Mouse (Mus musculus) midbrain, postnatal 0 days (tissue): ENCODE results near the gene Cdadc1. TPM values are rescaled to one million over a fixed set of nuclear protein-coding genes. Genes with fewer than 3 reads are reported as not detected.

Source experiments
- ATAC-seq: fragments of 200-750 bp; cut with Nextera tagmentation; 2 replicates; pipeline ENCODE4 v1.8.0; 2017; ENCODE audit warnings: moderate number of reproducible peaks, mild to moderate bottlenecking, moderate TSS enrichment, moderate library complexity; ENCODE audit not compliant: low FRiP score
- DNase-seq: peaks from one replicate; pipeline ENCODE4 v3.0.0-alpha.2; 2015; ENCODE audit warnings: low spot score
- H3K27ac ChIP-seq: fragments of 300-500 bp; sonication (generic); 2 replicates; pipeline ENCODE4 v1.5.1; 2014; ENCODE audit warnings: low read depth, mild to moderate bottlenecking, low read length, mixed read lengths
- H3K27me3 ChIP-seq: fragments of 300-500 bp; sonication (generic); 2 replicates; pipeline ENCODE4 v1.6.1; 2014; ENCODE audit warnings: low read length, control low read depth, mixed read lengths; ENCODE audit not compliant: insufficient read depth
- H3K36me3 ChIP-seq: fragments of 300-500 bp; sonication (generic); 2 replicates; pipeline ENCODE4 v1.6.1; 2014; ENCODE audit warnings: low read length, control low read depth, mixed read lengths; ENCODE audit not compliant: insufficient read depth
- H3K4me1 ChIP-seq: fragments of 300-500 bp; sonication (generic); 2 replicates; pipeline ENCODE4 v1.6.1; 2014; ENCODE audit warnings: mild to moderate bottlenecking, control low read depth, antibody characterized with exemption, low read length, mixed read lengths; ENCODE audit not compliant: insufficient read depth
- H3K4me2 ChIP-seq: fragments of 300-500 bp; sonication (generic); 2 replicates; pipeline ENCODE4 v1.6.1; 2014; ENCODE audit warnings: low read depth, mild to moderate bottlenecking, low read length, mixed read lengths; ENCODE audit not compliant: poor library complexity, severe bottlenecking
- H3K4me3 ChIP-seq: fragments of 300-500 bp; sonication (generic); 2 replicates; pipeline ENCODE4 v1.5.1; 2014; ENCODE audit warnings: low read depth, mild to moderate bottlenecking, low read length, moderate library complexity
- H3K9ac ChIP-seq: fragments of 300-500 bp; sonication (generic); replicated peaks from 2 replicates; pipeline ENCODE4 v1.6.1; 2014; ENCODE audit warnings: mild to moderate bottlenecking, low read length, moderate library complexity, mixed read lengths; ENCODE audit not compliant: poor library complexity, severe bottlenecking
- H3K9me3 ChIP-seq: fragments of 300-500 bp; sonication (generic); 2 replicates; pipeline ENCODE4 v1.6.1; 2016; ENCODE audit warnings: low read length, control low read depth
- CTCF ChIP-seq: IDR thresholded peaks from 2 replicates; pipeline ENCODE4 v1.5.1; 2016; ENCODE audit warnings: antibody characterized with exemption, mild to moderate bottlenecking
- WGBS: fragments of 180-500 bp; shearing (Covaris S2); extraction: QIAGEN DNeasy Blood & Tissue Kit; methylation state at CpG from one replicate; pipeline ENCODE4 v1.1.7; 2014; 5-methylcytosine and 5-hydroxymethylcytosine counted together
- polyA plus RNA-seq: library from polyadenylated mRNA; unstranded; fragments of >200 nt; fragmentation: Nextera tagmentation; extraction: Ambion mirVana; gene quantifications from 2 replicates; pipeline ENCODE4 v1.2.1, GENCODE M21; 2015
- total RNA-seq: library from RNA; depleted of rRNA; stranded (reverse); fragments of >200 nt; gene quantifications from 2 replicates; pipeline ENCODE4 v1.2.3, GENCODE M21; 2014

Gene Cdadc1
- total and polyA plus RNA-seq, 2 experiments from 2014 or later: 13.9 to 36.6 TPM

DNA sequence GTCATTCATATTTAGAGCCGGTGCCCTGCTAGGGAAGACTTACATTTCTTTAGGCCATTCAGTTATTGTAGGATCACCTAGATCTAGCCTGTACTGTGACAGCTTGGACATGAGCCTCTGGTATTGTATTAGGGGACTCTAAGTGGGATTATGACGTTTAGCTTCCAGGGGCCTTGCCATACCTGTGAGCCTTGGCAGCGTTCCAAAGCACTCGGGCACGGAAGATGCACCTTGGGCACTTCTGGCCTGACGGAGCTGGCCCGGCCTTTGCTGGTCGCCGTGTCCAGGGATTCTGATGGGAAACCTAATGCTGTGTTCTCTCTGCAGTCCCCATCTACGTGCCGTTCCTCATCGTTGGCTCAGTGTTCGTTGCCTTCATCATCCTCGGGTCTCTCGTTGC, 31.5 kb upstream of the Cdadc1 start:
- Histone ChIP-seq H3K4me2 (no peak overlapping the region), H3K4me3 (no peak overlapping the region)
- WGBS: 85% methylated on average over 15 of the region's 15 CpGs

DNA sequence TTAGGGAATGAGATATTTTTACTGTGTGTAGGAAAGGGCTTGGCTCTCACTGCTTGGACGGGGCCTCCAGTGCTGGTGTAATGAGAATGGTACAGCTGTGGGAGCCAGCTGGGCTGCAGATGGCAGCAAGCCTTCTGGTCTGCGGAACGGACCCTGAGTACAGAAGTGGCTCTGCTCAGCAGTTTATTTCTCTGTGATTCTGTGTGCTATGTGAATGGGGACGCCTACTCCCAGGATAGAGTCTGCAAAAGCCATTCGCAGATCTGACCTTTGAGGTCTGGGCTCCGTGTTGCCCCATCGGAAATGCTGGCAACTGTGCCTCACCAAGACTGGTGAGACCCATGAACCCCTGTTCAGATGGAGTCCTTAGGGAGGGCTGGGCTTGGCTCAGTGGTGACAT, 30.1 kb upstream of the Cdadc1 start:
- peak overlapping the region; percentile 76 for H3K4me2 ChIP-seq
- WGBS: 36% methylated on average over 7 of the region's 7 CpGs
- H3K27ac ChIP-seq: no peak overlapping the region
- H3K36me3 ChIP-seq: no peaks in the 10 kb centered on the region
- H3K9me3 ChIP-seq: no peaks in the 10 kb centered on the region
- no peak overlapping the region for H3K9ac ChIP-seq
- peak; percentile 68 for DNase-seq
- no peak for ATAC-seq
- peak; percentile 56 for TF ChIP-seq CTCF
- no peaks in the 10 kb centered on the region for H3K4me1 ChIP-seq
- peaks cover 4% of the 10 kb centered on the region; the same call in 1 of the 2 replicates for H3K27me3 ChIP-seq
- peak overlapping the region; percentile 69 for H3K4me3 ChIP-seq

More for the DNA sequence above, 31.5 kb upstream of the Cdadc1 start:
- Histone ChIP-seq H3K4me1 (no peaks in the 10 kb centered on the region), H3K36me3 (no peaks in the 10 kb centered on the region), H3K9ac (no peak overlapping the region), H3K9me3 (no peaks in the 10 kb centered on the region), H3K27me3 (no peaks in the 10 kb centered on the region), H3K27ac (no peak overlapping the region)
- no peak for TF ChIP-seq CTCF
- DNase-seq: no peak
- ATAC-seq: no peak

DNA sequence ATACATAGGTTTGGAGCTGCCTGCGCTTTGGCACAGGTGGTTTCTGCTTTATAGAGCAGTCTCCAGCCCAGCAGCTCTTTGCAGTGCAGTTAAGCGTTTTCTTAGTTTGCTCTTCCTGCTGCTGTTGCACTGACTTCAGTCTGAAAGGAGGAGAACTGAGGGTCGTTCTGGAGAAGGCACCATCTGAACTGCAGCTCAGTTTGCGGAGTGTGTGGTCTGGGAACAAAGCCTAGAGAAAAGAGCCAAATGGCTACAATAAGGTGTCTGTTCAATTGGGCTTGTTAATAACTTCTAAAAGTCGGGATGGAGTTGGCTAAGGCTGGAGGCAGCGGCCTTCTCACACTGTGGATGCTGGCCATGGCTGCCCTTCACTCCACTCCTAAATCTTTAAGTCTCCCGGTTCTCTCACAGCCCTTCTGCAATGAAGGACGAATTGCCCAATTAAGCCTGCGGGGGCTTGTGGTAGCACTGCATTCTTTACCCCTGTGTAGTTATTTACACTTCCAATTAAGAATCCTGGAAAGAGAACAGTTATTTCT, 29.5 kb upstream of the Cdadc1 start:
- WGBS: 24% methylated on average over 9 of the region's 9 CpGs
- no peak overlapping the region for H3K27ac ChIP-seq
- H3K36me3 ChIP-seq: no peaks in the 10 kb centered on the region
- TF ChIP-seq CTCF: no peak
- H3K4me2 ChIP-seq: peak overlapping the region; percentile 76
- no peaks in the 10 kb centered on the region for H3K4me1 ChIP-seq
- no peak for ATAC-seq
- peak overlapping the region; percentile 69 for H3K4me3 ChIP-seq
- H3K9me3 ChIP-seq: no peaks in the 10 kb centered on the region
- H3K9ac ChIP-seq: no peak overlapping the region
- DNase-seq: peak; percentile 39
- peaks cover 4% of the 10 kb centered on the region; the same call in 1 of the 2 replicates for H3K27me3 ChIP-seq

DNA sequence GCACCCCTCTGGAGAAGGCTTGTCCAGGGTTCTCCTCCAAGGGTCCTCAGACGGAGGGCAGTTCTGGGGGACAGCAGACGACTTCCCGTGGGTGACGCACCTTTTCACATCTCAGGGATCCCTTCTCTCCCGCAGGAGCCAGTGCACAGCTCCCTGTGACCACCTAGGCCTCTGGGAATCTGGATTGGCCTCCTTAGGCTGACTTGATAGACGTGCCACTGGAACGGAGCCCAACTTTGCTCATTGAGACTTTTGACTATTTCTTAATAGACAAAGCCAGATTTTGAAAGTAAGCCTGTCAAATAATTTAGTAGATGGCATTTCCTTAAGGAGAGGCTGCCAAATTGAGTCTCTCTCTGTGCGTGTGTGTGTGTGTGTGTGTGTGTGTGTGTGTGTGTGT, 29.0 kb upstream of the Cdadc1 start:
- 15% methylated on average over 8 of the region's 8 CpGs for WGBS
- Histone ChIP-seq H3K9me3 (no peaks in the 10 kb centered on the region), H3K27me3 (peaks cover 4% of the 10 kb centered on the region; the same call in 1 of the 2 replicates), H3K9ac (no peak overlapping the region), H3K4me3 (peak overlapping the region; percentile 69), H3K27ac (no peak overlapping the region), H3K36me3 (no peaks in the 10 kb centered on the region), H3K4me1 (no peaks in the 10 kb centered on the region), H3K4me2 (peak overlapping the region; percentile 76)
- DNase-seq (peak; percentile 28), ATAC-seq (no peak)
- TF ChIP-seq CTCF: no peak

DNA sequence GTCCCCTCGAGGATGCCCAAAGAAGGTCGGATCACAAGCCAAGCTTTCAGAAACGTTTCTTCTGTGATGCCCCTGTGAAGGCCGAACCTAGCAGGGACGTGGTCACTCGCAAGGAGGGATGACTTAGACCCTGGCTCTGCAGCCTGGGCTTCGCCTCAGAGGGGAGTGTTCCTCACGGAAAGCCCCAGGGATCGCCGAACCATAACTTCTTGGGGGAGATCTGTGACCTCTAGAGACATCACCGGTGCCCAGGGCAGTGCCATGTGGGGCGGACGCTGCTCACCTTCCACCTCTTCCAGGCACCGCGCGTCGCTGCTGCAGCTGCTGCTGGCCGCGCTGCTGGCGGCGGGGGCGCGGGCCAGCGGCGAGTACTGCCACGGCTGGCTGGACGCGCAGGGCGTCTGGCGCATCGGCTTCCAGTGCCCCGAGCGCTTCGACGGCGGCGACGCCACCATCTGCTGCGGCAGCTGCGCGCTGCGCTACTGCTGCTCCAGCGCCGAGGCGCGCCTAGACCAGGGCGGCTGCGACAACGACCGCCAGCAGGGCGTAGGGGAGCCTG, 28.1 kb upstream of the Cdadc1 start:
- Histone ChIP-seq H3K9ac (peak overlapping the region; percentile 60), H3K4me3 (peak overlapping the region; percentile 69), H3K4me1 (no peaks in the 10 kb centered on the region), H3K9me3 (no peaks in the 10 kb centered on the region), H3K4me2 (peak overlapping the region; percentile 76), H3K36me3 (no peaks in the 10 kb centered on the region), H3K27ac (0 out of 2 replicates have a peak overlapping the region, but pooled peaks have one; percentile 55), H3K27me3 (peaks cover 4% of the 10 kb centered on the region; the same call in 1 of the 2 replicates)
- peak; percentile 36 for ATAC-seq
- WGBS: under 1% methylated on average over 50 of the region's 51 CpGs
- peak; percentile 74 for DNase-seq
- no peak for TF ChIP-seq CTCF

DNA sequence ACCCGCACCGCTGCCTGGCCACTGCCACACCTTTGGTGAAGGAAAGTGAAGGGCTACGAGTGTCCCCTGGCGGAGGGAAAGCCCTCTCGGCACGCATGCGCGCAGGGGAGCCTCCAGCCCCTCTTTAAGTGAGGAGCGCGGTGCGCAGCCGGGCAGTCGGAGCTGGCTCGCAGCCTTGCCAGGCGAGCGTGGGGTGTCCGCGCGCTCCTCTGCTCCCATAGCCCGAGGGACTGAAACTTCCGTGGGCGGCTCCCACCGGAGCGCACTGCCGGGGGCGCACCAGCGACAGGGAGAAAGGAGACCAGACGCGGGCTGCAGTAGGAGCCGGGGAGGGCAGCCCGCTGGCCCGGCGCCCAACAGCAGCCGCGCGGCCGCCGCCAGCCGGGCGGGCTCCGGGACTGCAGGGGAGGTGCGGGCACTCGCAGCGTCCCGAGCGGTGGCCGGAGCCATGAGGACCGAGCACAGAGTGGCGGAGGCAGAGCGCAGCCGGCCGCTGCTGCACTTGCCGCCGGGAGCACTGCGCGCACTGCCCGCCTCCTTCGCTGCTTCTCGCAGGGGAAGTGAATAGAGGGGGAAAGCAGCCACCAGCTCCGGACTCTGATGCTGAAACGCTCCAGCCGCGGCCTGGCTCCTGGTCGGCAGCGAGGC, 27.5 kb upstream of the Cdadc1 start, which contains the start of gene Shisa2:
Shisa2 (plus strand) TSS at position 151 of the 648 bp plus-strand sequence.
- WGBS: under 1% methylated on average over 56 of the region's 65 CpGs
- H3K9ac ChIP-seq: peak within 1 kb of the TSS; percentile 60
- TF ChIP-seq CTCF: peak; percentile 78
- H3K4me1 ChIP-seq: no peaks in the 10 kb centered on the region
- ATAC-seq: peak; percentile 84
- H3K9me3 ChIP-seq: no peaks in the 10 kb centered on the region
- H3K36me3 ChIP-seq: no peaks in the 10 kb centered on the region
- peak; percentile 86 for DNase-seq
- H3K27ac ChIP-seq: 0 out of 2 replicates have a peak within 1 kb of the TSS, but pooled peaks have one; percentile 55
- H3K4me3 ChIP-seq: peak within 1 kb of the TSS; percentile 69
- H3K4me2 ChIP-seq: peak within 1 kb of the TSS; percentile 76
- peaks cover 4% of the 10 kb centered on the region; the same call in 1 of the 2 replicates for H3K27me3 ChIP-seq
